Mouse (Mus musculus) left cerebral cortex, postnatal 10 days (tissue): Measurements from ENCODE around the gene Dpp6. TPM values are rescaled to one million over a fixed set of nuclear protein-coding genes. Genes with fewer than 3 reads are reported as not detected.

Experiments used
- DNase-seq, 2 experiments: peaks; one replicate each; pipeline ENCODE4 v3.0.0; 2021 to 2022; ENCODE audit warnings: low spot score in 2 of 2, mixed read lengths in 1 of 2; ENCODE audit errors: extremely low spot score in 1 of 2
- intact Hi-C: fragments of 180-260 bp; cut with DNase I; formaldehyde crosslinking; loops from one replicate; pipeline ENCODE4 v1.15.1; 2025
- total RNA-seq, 2 experiments: library from RNA; stranded (reverse); gene quantifications; 2 replicates each; pipeline ENCODE4 v1.2.3; 2021

The Dpp6 gene
- total RNA-seq = 100 to 1,000 TPM; 180 to 184 TPM

GRCm38 (mm10) chr5:26816975-26817941, at the start of gene Dpp6:
Dpp6 (plus strand) TSS chr5:26817203.
- intact Hi-C loops = no loop called here
- peak; percentile 12 to 25 for DNase-seq

GRCm38 (mm10) chr5:26783955-26784354, 33.0 kb upstream of the Dpp6 start:
- peak in 1 of 2 experiments; percentile 28 for DNase-seq
- intact Hi-C loops = no loop called here

GRCm38 (mm10) chr5:26795524-26795923, 21.5 kb upstream of the Dpp6 start:
- DNase-seq = no peak
- intact Hi-C loops = no loop called here

DNA sequence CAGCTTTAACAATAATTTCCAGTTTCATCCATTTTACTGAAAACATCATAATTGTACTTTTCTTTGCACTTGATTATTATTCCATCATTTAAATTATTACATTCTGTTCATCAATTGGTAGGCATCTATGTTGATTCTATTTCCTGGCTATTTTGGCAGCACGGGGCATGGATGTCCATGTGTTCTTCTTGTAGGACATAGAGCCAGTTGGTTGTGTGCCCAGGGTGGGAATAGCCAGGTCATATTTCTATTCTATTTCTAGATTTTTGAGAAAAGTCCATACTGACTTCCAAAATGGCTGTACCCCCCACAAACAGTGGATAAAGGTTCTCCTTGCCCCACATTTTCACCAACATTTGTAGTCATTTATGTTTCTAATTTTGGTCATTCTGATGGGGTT, 19.0 kb downstream of the Dpp6 start:
- DNase-seq = no peak
- intact Hi-C loops = no loop called here

GRCm38 (mm10) chr5:26841151-26841550, 24.1 kb downstream of the Dpp6 start:
- DNase-seq = no peak
- intact Hi-C loops = no loop called here

DNA sequence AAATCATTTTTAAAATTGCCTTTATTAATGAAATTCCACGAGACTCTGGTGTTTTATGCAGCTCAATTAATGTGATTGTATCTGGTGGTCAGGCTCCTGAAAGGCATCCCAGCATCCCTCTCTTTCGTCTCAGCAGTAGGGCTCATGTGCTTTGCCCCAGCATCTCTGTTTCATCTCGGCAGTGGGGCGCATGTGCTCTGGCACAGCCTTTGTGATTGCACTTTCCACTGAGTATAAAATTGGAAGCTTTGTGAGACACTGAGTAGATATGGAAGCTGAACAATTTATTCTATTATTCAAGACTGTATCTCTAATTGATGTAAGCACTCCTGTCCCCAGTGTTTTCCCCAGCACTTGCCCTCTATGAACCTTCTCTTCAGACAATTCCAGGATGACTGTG, 37.7 kb downstream of the Dpp6 start:
- intact Hi-C loops = no loop called here
- no peak for DNase-seq

DNA sequence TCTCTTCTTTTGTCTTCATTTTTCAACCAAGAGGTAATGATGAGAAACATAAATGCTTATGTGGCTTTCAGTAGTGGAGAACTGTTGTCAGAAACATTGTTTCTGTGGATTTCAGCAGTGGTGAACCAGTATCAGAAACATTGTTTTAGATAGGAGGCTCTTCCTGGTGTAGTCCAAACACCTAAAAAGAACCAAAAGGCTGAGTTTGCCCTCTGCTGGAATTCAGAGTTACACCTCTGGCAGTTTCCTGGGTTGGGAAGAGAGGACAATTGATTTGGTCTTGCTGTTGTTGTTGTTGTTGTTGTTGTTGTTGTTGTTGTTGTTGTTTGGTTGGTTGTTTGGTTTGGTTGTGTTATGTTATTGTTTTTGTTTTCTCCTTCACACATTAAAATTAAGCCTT, 58.4 kb downstream of the Dpp6 start:
- no peak for DNase-seq

DNA sequence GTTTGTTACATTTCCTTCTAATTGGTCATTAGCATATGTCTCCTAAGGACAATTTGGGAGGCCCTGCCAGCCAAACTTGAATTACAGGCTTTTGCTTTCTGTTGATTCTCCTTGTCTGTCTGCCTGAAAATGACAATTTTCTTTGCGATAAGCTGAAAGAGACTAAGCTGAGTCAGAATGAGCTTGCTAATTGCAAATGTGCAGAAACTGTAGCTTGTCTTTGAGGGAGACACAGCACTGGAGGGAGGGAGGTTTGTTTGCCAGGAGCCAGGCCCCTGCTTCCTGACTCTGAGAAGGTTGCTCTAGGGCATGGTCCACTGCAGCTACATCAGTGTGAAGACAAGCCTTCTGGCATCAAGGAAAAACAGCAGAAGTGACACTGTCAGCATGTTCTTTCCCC, 70.5 kb downstream of the Dpp6 start:
- intact Hi-C loops = no loop called here
- DNase-seq = no peak

More for the DNA sequence above, 58.4 kb downstream of the Dpp6 start:
- intact Hi-C loops = loop anchor here (10.0 kb wide), 1 partner anchor 591 kb away; no protein-coding TSS in a partner anchor

DNA sequence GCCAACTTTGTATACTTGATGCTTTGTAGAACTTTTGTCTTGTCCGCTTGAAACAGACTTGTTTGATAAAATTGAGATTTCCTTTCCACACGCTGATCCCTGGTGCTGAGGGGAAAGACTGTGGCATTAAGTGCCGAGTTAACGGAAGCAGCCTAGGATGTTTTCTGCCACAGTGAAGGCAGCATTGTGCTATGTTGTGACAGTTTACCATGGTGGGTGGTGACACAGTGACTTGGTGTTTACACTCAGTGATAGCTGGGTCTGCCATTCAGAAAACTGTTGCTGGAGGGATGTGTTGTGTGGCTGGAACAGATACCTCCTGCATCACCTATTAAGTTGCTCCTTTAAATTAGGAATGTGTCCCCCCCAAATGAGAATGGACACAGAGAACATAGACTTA, 71.1 kb downstream of the Dpp6 start:
- no peak for DNase-seq
- intact Hi-C loops = no loop called here

DNA sequence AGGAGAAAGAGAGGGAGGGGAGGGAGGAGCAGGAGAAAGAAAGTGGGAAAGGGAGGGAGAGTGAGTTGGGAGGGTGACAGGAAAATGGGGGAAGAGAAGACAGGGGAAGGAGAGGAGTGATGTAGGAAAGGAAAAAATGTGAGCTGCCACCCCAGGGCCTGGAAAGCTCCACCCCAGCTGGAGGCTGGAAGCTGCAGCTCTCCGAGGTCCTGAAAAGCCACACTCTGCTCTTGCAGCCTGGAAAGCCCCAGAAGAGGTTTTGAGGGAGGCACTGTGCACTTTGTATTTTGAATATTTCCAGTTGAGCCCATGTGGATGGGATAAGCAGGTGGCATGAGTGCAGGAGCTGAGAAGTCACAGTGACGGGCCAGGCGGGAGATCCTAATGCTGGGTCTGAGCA, 77.3 kb downstream of the Dpp6 start:
- intact Hi-C loops = no loop called here
- DNase-seq = no peak

DNA sequence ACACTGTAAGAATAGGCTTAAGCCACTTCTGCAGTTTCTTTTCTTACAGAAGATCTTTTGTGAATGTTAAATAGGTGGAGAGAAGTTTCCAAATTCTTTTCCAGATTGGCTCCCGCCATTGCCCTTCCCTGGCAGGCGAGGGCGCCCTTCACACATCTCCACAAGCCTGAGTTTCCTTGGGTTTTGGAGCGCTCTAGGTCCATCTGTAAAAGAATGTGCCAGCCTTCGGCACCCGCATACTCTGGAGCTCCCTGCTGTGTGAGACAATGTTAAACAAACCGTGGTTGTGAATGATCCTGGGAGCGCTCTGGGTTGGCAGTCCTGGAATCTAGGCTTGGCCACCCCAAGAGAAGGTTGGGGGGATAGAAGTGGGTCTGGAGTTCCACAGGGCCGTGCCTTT, 86.8 kb downstream of the Dpp6 start:
- DNase-seq = peak; percentile 13 to 33
- intact Hi-C loops = loop anchor here (5.0 kb wide), 1 partner anchor 129 kb away; no protein-coding TSS in a partner anchor

DNA sequence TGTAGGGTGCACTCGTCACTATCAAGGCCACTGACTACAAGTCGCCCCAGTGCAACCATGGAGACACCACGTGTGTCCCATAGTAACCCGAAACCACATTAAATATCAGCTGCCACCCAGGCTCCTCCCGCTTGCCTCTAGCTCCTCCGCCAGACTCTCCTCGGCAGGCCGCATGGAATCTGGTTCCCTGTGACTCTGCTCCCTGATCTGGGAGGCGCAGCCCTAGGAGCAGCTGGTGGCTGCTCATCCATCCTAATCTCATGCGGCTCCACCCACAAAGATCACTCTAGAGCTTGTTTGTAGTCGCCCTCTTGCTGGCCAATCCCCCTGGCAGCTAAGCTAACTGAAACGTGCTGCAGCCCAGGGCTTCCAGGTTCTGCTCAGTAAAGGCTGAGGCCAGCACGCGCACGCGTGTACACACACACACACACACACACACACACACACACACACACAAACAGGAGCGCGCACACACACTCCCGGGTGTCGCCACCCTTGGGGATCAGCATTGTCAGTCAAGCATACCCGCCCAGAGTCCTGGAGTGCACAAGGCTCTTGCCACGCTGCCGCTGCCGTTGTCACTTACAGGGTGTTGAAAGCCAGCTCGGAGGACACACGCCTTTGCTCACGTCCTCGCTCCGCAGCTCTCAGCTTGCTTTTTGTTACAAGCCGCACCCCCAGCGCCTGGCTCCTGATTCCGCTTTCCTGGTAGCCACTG, 87.5 kb downstream of the Dpp6 start:
- peak; percentile 30 to 40 for DNase-seq
- intact Hi-C loops = loop anchor here (5.0 kb wide), 1 partner anchor 128 kb away; no protein-coding TSS in a partner anchor

DNA sequence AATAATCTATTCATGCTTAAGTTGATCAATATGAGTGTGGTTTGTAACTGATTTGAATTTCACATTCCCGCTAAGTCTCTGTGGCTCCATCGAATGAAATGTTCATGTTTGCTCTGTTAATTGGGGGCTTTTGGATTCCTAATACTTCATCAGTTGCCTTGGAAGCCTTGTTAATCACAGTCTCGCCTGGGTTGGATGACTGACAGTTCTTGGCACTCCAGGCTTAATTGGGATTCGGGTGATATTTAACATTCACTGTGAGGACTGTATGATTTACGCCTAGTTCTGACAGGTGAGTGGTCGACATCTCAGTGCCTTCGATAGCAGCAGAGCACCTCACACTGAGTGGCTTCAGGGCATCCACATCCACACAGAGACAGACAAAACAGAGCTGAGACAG, 90.1 kb downstream of the Dpp6 start:
- DNase-seq = no peak
- intact Hi-C loops = no loop called here

DNA sequence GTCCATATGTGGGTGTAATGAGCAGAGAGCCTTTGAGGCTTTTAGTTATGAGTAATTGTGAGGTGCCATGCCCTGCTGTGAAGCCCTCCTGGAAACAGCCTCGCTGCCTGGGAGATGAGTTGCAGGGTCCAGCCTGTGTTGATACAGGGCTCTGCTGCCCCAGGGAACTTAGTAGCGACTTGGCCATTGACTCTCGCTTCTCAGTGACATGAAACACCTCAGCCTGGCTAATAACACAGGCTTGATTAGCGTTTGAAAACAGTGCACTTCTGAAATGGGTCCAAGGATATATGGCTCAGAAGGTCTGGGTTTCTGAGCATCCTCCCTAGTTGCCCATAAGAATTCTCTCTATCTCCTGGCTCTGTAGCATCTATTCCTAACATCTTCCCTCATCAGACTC, 91.6 kb downstream of the Dpp6 start:
- intact Hi-C loops = no loop called here
- no peak for DNase-seq

GRCm38 (mm10) chr5:26910353-26910752, 93.3 kb downstream of the Dpp6 start:
- intact Hi-C loops = no loop called here
- DNase-seq = no peak

- DNase-seq = no peak
- intact Hi-C loops = no loop called here
Observed at GRCm38 (mm10) chr5:26911965-26912364, 95.0 kb downstream of the Dpp6 start.

GRCm38 (mm10) chr5:26918763-26919162, 101.8 kb downstream of the Dpp6 start:
- intact Hi-C loops = no loop called here
- DNase-seq = no peak

DNA sequence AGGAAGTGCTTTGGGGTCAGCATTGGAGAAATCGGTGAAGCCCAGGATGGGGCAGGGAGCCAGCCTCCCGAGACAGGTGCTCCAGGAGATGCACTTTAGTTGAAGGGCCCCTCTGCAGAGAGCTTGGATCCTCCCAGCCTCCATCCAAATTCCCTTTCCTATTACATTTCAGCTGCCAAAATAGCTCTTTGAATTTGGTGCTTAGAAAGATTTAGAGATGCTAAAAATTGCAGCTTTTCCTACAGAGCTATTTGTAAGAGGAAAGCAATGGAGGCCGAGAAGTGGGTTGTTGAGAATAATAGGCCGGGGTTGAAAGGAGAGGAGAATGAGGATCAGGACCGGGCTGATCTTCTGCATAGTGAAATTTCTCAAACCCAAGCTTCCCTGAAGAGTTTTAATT, 107.5 kb downstream of the Dpp6 start:
- no peak for DNase-seq
- intact Hi-C loops = no loop called here

DNA sequence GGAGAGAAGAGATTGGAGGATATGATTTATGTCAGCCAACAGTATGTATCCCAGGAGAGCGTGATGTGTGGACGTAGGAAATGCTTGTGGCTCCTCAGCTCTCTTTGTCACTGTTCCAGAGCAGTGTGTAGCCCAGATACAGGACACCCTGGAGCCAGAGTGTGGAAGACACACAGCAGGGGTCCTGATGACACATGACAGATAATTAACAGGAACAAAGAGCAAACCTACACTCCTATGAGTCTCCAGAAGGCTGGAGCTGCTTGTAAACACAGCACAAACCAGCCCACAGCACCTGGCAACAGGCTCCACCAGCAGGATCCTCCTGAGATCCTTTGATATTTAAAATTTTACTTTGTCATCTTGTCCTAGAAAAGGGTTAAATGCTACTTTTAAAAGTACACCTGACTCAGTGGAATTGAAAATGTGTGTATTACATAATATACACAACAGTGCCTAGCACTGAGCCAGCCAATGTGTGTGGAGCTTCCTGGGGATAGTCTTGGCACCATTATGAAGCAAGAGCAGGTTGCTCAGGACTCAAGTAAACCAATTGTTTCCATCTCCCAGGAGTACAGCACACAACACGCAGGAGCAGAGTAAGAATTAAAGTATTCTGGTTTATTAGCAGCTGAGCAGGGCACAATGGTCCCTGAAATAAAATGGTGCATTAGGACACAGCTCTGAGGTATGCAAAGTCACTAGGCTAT, 115.6 kb downstream of the Dpp6 start:
- DNase-seq = no peak

More for the DNA sequence above, 115.6 kb downstream of the Dpp6 start:
- intact Hi-C loops = no loop called here
